Mouse (Mus musculus): ENCODE measurements around the gene Aurkb.

DNA sequence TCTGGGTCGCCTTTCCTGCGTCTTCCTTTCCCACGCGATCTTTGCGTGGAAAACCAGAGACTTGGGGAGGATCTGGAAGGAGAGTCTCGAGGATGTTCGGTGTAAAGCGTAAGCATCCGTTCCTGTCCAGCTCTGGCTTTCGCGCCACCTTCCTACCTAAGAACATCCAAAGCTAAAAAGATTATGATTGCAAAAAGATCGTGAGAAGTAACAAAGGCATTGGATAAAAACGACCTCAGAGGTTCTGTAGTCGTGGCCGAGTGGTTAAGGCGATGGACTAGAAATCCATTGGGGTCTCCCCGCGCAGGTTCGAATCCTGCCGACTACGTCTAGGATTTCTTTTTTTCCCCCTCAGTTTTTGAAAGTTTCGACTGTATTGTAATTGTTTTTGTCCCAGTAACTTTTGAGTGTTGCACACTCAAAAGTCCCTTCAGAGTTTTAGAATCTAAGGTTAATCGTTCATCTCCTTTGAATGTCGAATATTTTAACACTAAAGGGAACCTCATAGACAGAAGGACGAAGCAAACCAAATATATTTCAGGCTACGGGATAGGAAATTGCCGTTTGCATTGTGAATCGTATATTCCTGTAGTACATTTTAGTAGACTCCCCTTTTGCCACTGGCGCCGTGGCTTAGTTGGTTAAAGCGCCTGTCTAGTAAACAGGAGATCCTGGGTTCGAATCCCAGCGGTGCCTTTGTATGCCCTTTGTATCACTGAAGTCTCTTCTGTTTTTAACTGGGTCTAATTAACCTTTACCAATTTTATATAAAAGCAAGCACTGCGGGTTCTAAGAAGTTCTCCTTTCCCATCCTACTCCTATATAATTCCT is 8.0 kb upstream of the Aurkb start:
- no peak for TF ChIP-seq CTCF (conservative IDR thresholded peaks at IDR 0.05; ENCODE audit: low read length)
- TF ChIP-seq POU5F1 (IDR thresholded peaks at IDR 0.05; ENCODE audit: borderline replicate concordance, low read length), result peak; percentile 17; the same call in 1 of the 2 replicates

Measured in E14TG2a.4 (cell line).